Mouse (Mus musculus) heart, adult 2 months (tissue): ENCODE measurements around the gene Ntng2.

Source experiments
- CTCF ChIP-seq: fragments of 200-600 bp; IDR thresholded peaks from 2 replicates; pipeline ENCODE4 v1.8.1; 2022; ENCODE audit warnings: antibody characterized with exemption, mild to moderate bottlenecking, moderate library complexity
- EP300 ChIP-seq: fragments of 200-500 bp; IDR thresholded peaks from 2 replicates; pipeline ENCODE4 v1.6.1; 2011; ENCODE audit warnings: low read depth, low read length, control low read depth; ENCODE audit not compliant: insufficient read depth
- POLR2A ChIP-seq: fragments of 200-500 bp; IDR thresholded peaks from 2 replicates; pipeline ENCODE4 v1.6.1; 2011; ENCODE audit warnings: mild to moderate bottlenecking, low read depth, low read length, control low read depth; ENCODE audit not compliant: insufficient read depth

GRCm38 (mm10) chr2:29295557-29295956, 42.8 kb upstream of the Ntng2 start:
- TF ChIP-seq CTCF, result no peak
- TF ChIP-seq EP300, result 0 out of 2 replicates have a peak, but pooled peaks have one; percentile 9
- TF ChIP-seq POLR2A, result no peak
